Mouse (Mus musculus): Measurements from ENCODE around the gene Ptprn2.

GRCm38 (mm10) chr12:116460379-116461065 lies 25.0 kb upstream of the Ptprn2 start:
- TF ChIP-seq CTCF (IDR thresholded peaks at IDR 0.05; ENCODE audit: low read depth, low read length) (no peak), GATA2 (IDR thresholded peaks at IDR 0.05; ENCODE audit: borderline replicate concordance, low read depth, low read length) (no peak)
